Mouse (Mus musculus) limb, embryonic 10.5 days (tissue): ENCODE results near the gene Rps8. TPM values are rescaled to one million over a fixed set of nuclear protein-coding genes. Genes with fewer than 3 reads are reported as not detected.
"Not testable (repeated sequence)": the region's sequence is repeated elsewhere in the genome, so short reads cannot be mapped to it uniquely, and the experiment has no call there.

ENCODE experiments used
- DNase-seq: peaks from one replicate; pipeline ENCODE4 v3.0.0-alpha.2; 2017; ENCODE audit warnings: low spot score
- H3K27ac ChIP-seq: fragments of 300-500 bp; sonication (generic); 2 replicates; pipeline ENCODE4 v1.5.1; 2016; ENCODE audit warnings: mild to moderate bottlenecking
- H3K27me3 ChIP-seq: fragments of 300-500 bp; sonication (generic); 2 replicates; pipeline ENCODE4 v1.6.1; 2016; ENCODE audit warnings: low read depth, mild to moderate bottlenecking; ENCODE audit not compliant: poor library complexity, severe bottlenecking
- H3K36me3 ChIP-seq: fragments of 300-500 bp; sonication (generic); 2 replicates; pipeline ENCODE4 v1.6.1; 2016; ENCODE audit warnings: mild to moderate bottlenecking, moderate library complexity
- H3K4me1 ChIP-seq: fragments of 300-500 bp; sonication (generic); 2 replicates; pipeline ENCODE4 v1.6.1; 2016
- H3K4me3 ChIP-seq: fragments of 300-500 bp; sonication (generic); 2 replicates; pipeline ENCODE4 v1.5.1; 2016; ENCODE audit warnings: mild to moderate bottlenecking, moderate library complexity
- H3K9me3 ChIP-seq: fragments of 300-500 bp; sonication (generic); replicated peaks from 2 replicates; pipeline ENCODE4 v1.6.1; 2016; ENCODE audit warnings: mild to moderate bottlenecking
- WGBS: fragments of 180-500 bp; shearing (Covaris S2); methylation state at CpG from one replicate; pipeline ENCODE4 v1.1.7; 2016; 5-methylcytosine and 5-hydroxymethylcytosine counted together
- polyA plus RNA-seq: library from polyadenylated mRNA; unstranded; fragments of >200 nt; fragmentation: Nextera tagmentation; extraction: Ambion mirVana; gene quantifications from 2 replicates; pipeline ENCODE4 v1.2.1, GENCODE M21; 2016

Gene Rps8
- polyA plus RNA-seq: 842 and 1,039 TPM in 2 replicates

DNA sequence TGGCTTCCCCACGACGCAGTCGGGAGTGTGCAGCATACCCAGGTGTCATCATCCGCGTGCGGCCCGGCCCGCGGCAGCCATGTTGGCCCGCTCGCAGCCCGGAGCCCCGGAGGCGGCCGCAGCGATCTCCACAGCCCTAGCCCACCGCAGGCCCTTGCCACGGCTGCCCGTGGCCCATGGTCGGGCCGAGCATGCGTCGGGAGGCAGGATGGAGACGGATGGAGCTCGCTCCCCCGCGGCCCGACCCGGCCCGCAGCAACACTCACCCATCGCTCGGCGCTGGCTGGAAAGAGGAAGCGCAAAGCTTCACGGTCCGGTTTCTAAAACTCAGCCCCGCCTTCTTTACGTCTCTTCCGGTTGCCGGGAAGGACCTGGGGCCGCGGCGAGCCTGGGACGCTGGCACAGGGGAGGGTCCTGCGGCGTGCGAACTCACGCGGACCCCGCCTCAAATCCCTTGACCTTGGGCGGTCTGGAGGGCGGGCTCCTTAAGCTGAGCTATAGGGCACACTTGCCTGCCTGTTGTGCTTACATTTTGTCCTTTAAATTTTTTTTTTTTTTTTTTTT, at the start of gene Rps8:
Rps8 (minus strand) TSS at position 452 of the 564 bp plus-strand sequence.
- WGBS: under 1% methylated on average over 52 of the region's 52 CpGs
- H3K27me3 ChIP-seq: no peaks in the 10 kb centered on the region
- peaks cover 22% of the 10 kb centered on the region for H3K4me1 ChIP-seq
- H3K9me3 ChIP-seq: no peaks in the 10 kb centered on the region
- DNase-seq: peak; percentile 92
- H3K36me3 ChIP-seq: peaks cover 68% of the 10 kb centered on the region
- H3K27ac ChIP-seq: peak within 1 kb of the TSS; percentile 99
- peak within 1 kb of the TSS; percentile 94 for H3K4me3 ChIP-seq

DNA sequence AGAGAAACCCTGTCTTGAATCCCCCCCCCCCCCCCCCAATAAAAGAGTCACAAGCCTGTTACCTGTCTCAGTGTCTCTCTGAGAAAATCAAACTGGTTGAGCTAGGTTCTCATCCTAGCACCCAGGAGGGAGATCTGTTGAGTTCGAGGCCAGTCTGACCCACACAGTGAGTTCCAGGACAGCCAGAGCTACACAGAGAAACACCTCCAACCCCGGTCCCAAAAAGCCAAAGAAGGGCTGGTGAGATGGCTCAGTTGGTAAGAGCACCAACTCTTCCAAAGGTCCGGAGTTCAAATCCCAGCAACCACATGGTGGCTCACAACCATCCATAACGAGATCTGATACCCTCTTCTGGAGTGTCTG, 46.9 kb upstream of the Rps8 start:
- no peak for DNase-seq
- no peaks in the 10 kb centered on the region for H3K27me3 ChIP-seq
- H3K4me3 ChIP-seq: no peak overlapping the region
- H3K4me1 ChIP-seq: no peaks in the 10 kb centered on the region
- H3K9me3 ChIP-seq: no peaks in the 10 kb centered on the region
- peak overlapping the region; percentile 61 for H3K27ac ChIP-seq
- no peaks in the 10 kb centered on the region for H3K36me3 ChIP-seq
- WGBS: 62% methylated on average over 4 of the region's 4 CpGs

DNA sequence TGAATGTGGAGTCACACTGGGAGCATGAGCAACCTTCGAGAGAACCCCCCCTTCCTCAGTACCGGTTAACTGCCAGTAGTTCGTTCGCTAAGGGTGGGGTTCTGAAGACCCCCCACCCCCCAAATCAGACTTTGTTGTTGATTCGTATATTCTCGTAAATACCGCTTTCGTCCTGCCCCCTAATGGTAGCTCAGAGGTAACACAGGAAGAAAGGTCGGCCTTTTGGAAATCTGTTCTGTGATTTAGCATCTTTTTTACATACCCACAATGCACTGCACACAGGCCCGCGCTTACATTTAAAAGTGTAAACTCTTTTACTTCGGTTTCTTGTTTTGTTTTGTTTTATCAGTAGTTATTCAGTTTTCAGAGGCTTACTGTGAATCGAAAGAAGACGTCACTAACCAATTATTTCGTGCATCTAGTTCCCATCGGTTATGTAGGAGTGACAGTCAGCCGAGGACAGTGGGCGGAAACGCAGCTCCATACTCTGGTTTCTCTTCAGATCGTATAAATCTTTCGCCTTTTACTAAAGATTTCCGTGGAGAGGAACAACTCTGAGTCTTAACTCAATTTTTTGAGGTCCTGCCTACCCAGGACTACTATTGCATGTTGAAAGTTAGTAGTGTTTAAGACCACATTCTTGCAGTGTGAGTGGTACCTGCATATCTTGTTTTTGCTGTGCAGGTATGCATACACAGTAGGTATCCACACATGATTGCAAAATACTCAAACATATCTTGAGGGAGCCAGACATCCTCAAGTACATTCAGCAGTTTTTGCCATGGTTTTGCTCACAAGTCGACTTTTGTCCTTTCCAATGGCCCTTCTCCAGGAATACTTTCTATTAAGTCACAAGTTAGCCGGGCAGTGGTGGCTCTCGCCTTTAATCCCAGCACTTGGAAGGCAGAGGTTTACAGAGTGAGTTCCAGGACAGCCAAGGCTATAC, 46.3 kb upstream of the Rps8 start:
- Histone ChIP-seq H3K9me3 (no peaks in the 10 kb centered on the region), H3K4me3 (peak overlapping the region; percentile 44), H3K27ac (peak overlapping the region; percentile 92), H3K27me3 (no peaks in the 10 kb centered on the region), H3K36me3 (no peaks in the 10 kb centered on the region), H3K4me1 (no peaks in the 10 kb centered on the region)
- peak; percentile 53 for DNase-seq
- under 1% methylated on average over 25 of the region's 25 CpGs for WGBS

DNA sequence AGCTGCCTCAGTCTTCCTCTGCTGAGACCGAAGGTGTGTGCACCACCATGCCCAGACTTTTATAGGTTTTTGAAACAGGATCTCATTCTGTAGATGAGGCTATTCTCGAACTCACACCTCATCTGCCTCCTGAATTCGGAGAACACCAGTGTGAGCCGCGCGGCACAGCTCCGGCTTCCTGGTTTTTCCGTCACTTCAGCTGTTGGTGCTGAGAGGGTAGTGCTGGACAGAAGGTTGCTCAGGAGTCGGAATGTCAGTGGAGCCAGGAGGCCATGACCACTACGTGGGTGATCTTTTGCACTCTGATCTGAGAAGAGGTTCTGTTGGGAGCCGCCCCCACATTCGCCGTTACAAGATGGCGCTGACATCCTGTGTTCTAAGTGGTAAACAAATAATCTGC, 35.8 kb upstream of the Rps8 start:
- Histone ChIP-seq H3K27ac (no peak overlapping the region), H3K9me3 (no peaks in the 10 kb centered on the region), H3K36me3 (no peaks in the 10 kb centered on the region), H3K27me3 (no peaks in the 10 kb centered on the region), H3K4me1 (peaks cover 4% of the 10 kb centered on the region; the same call in 1 of the 2 replicates), H3K4me3 (no peak overlapping the region)
- WGBS: 96% methylated on average over 14 of the region's 14 CpGs
- no peak for DNase-seq

DNA sequence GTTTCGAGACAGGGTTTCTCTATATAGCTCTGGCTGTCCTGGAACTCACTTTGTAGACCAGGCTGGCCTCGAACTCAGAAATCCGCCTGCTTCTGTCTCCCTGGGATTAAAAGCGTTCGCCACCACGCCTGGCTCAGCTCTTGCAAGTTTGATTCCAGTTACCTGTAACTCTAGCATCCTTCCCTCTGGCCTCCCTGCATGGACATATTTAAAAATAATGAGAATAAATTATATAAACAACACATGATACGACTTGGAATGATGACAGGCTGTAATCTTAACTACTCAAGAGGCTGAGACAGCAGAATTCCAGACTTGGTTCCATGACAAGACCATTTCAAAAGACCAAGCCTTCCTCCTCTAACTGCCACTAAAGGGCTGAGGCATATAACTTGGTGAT, 34.6 kb upstream of the Rps8 start:
- H3K4me1 ChIP-seq: peaks cover 4% of the 10 kb centered on the region; the same call in 1 of the 2 replicates
- no peaks in the 10 kb centered on the region for H3K36me3 ChIP-seq
- H3K9me3 ChIP-seq: no peaks in the 10 kb centered on the region
- no peak overlapping the region; the same call in 1 of the 2 replicates for H3K27ac ChIP-seq
- H3K4me3 ChIP-seq: no peak overlapping the region
- DNase-seq: no peak
- WGBS: 75% methylated on average over 7 of the region's 7 CpGs
- H3K27me3 ChIP-seq: no peaks in the 10 kb centered on the region

DNA sequence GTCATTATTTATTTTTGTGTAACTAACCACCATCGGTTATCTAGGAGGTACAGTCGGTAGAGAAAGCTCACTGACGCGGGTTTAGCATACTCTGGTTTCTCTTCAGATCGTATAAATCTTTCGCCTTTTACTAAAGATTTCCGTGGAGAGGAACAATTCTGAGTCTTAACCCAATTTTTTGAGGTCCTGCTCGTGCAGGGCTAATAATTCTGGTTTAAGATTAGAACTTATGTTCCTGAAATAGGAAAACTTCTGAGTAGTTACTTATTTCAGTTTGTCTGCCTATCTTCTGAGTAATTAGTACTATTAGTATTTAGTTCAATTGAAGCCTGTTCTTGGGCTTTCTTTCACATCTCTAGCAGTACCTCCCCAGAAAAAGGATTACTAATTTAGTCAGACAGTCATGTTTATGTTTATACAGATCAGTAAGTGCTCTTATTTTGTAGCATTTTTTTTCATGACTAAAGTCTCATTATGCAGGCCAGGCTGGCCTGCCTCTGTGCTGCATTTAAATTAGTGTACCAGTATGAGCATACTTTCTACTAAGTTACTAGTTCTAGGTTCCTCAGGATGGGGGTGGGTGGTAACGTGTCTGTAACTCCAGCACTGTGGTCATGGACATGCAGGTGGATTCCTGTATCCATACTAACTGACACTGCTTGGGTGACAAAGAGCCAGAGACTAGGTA, 34.0 kb upstream of the Rps8 start:
- H3K27me3 ChIP-seq: no peaks in the 10 kb centered on the region
- H3K27ac ChIP-seq: peak overlapping the region; percentile 95
- H3K4me3 ChIP-seq: peak overlapping the region; percentile 48
- peak; percentile 68 for DNase-seq
- no peaks in the 10 kb centered on the region for H3K9me3 ChIP-seq
- no peaks in the 10 kb centered on the region for H3K36me3 ChIP-seq
- under 1% methylated on average over 9 of the region's 9 CpGs for WGBS
- H3K4me1 ChIP-seq: peaks cover 4% of the 10 kb centered on the region; the same call in 1 of the 2 replicates

DNA sequence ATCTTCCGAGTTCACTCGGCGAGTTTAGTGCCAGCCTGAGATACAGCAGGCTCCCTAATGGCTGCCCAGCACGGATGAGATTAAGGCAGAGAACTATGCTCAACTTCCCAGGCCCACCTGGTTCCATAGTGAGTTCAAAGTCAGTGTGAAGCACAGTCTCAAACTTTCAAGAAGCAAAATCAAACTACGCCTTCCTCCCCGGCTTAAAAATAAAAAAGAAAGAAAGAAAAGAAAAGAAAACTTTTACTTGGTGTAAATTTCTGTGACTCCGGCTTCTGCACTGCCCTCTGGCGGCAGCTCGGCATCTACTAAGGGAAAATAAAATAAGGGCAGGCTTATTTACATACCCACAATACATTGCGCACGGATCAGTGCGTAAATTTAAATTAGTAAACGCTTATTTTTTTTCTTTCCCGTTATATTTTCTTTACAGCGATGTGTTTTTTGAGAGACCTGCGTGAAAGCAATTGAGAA, 33.4 kb upstream of the Rps8 start:
- 3% methylated on average over 16 of the region's 16 CpGs for WGBS
- no peaks in the 10 kb centered on the region for H3K9me3 ChIP-seq
- H3K4me3 ChIP-seq: peak overlapping the region; percentile 48
- DNase-seq: peak; percentile 83
- no peaks in the 10 kb centered on the region for H3K27me3 ChIP-seq
- H3K4me1 ChIP-seq: peaks cover 4% of the 10 kb centered on the region; the same call in 1 of the 2 replicates
- H3K36me3 ChIP-seq: no peaks in the 10 kb centered on the region
- H3K27ac ChIP-seq: peak overlapping the region; percentile 95

DNA sequence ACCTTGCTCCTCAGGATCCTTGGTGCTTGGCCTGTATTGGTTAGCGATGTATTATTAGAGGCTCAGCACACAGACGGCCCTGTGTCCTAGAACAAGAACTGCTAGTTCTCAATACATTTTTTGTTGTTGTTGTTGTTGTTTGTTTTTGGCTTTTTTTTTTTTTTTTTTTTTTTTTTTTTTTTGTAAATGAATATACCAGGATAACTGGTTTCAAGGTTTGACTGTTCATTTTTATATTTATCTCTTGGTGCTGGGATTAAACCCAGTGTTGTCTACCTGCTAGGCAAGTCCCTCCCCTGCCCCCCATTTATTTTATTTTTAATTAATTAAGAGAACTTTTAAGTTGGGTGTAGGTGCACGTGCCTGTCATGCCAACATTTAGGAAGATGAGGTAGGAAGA, 32.9 kb upstream of the Rps8 start:
- peak overlapping the region; percentile 48 for H3K4me3 ChIP-seq
- H3K4me1 ChIP-seq: peaks cover 4% of the 10 kb centered on the region; the same call in 1 of the 2 replicates
- H3K36me3 ChIP-seq: no peaks in the 10 kb centered on the region
- no peak for DNase-seq
- peak overlapping the region; percentile 95 for H3K27ac ChIP-seq
- WGBS: 56% methylated on average over 3 of the region's 3 CpGs
- no peaks in the 10 kb centered on the region for H3K27me3 ChIP-seq
- H3K9me3 ChIP-seq: no peaks in the 10 kb centered on the region

DNA sequence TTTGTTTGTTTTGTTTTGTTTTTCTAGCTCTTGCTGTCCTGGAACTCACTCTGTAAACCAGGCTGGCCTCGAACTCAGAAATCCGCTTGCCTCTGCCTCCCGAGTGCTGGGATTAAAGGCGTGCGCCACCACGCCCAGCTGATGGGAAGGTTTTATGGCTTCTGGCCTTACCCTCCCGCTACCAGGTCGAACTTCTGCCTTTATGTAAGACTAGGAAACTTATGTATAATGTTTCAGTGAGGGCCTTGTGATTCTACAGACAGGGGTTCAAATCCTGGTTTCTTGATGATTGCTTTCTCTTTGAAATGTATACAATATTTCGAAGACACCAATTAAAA, 26.7 kb upstream of the Rps8 start:
- not testable (repeated sequence) for H3K9me3 ChIP-seq, H3K27me3 ChIP-seq, DNase-seq
- H3K27ac ChIP-seq: peak overlapping the region; percentile 91
- peaks cover 11% of the 10 kb centered on the region for H3K4me1 ChIP-seq
- peaks cover 28% of the 10 kb centered on the region for H3K36me3 ChIP-seq
- peak overlapping the region; percentile 88 for H3K4me3 ChIP-seq
- WGBS: 12% methylated on average over 9 of the region's 9 CpGs

DNA sequence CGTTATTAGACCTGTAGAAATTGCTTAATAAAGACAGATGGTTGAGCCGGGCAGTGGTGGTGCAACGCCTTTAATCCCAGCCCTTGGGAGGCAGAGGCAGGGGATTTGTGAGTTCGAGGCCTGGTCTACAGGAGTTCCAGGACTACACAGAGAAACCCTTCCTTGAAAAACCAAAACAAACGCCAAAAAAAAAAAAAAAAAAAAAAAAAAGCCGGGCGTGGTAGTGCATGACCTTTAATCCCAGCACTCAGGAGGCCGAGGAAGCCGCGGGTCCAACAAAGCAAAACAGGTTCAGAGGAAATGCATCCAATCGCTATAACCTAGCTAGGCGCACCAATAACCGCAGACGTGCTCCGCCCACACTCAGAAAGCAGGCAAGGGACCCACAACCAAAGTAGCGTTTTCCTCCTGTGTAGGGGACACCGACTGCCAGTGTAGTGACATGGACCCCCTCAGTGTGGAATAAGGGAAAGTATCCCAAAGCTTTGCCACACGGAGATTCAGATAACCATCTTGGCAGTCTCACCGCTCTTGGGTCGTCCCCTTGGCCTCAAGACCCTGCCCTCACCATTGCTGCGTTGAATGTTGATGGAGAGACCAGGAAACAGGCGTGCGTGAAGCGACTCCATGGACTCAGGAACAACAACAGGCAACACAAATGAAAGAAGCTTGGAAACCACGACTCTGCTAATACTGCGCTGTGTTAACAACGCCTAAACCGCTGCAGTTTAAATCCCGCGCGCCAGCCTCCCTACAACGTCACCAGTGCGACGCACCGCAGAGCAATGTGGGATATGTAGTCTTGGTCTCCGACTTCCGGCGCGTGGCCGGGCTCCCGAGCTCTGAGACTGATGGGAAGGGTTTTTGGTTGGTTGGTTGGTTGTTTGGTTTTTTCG, 26.1 kb upstream of the Rps8 start, which contains the start of gene Kif2c:
Kif2c (minus strand) TSS at position 777 of the 896 bp plus-strand sequence.
- H3K4me3 ChIP-seq: peak within 1 kb of the TSS; percentile 88
- no peaks in the 10 kb centered on the region for H3K9me3 ChIP-seq
- peaks cover 11% of the 10 kb centered on the region for H3K4me1 ChIP-seq
- no peaks in the 10 kb centered on the region for H3K27me3 ChIP-seq
- 1% methylated on average over 42 of the region's 42 CpGs for WGBS
- peaks cover 34% of the 10 kb centered on the region for H3K36me3 ChIP-seq
- peak; percentile 93 for DNase-seq
- H3K27ac ChIP-seq: peak within 1 kb of the TSS; percentile 91

DNA sequence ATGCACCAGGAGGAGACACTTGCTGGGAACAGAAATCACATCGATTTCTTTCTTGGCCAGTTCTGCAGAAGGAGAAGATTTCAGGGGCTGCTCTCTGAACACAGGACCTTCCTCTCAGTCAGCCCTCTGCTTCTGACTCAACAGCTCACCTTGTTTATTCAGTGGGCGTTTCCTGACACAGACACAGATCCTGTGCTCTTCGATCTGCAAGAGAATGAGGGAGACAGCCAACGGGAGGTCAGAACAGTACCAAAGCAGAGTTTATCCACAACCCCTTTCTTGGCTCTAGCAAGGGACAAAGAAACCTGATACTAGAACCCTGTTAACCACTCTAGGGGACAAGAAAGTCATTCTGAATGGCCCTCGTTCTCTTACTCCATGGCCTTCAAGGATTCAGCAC, 13.9 kb upstream of the Rps8 start:
- Histone ChIP-seq H3K9me3 (no peaks in the 10 kb centered on the region), H3K36me3 (peaks cover 100% of the 10 kb centered on the region), H3K4me3 (no peak overlapping the region), H3K27me3 (no peaks in the 10 kb centered on the region), H3K4me1 (no peaks in the 10 kb centered on the region), H3K27ac (no peak overlapping the region)
- 93% methylated on average over 5 of the region's 5 CpGs for WGBS
- DNase-seq: no peak

DNA sequence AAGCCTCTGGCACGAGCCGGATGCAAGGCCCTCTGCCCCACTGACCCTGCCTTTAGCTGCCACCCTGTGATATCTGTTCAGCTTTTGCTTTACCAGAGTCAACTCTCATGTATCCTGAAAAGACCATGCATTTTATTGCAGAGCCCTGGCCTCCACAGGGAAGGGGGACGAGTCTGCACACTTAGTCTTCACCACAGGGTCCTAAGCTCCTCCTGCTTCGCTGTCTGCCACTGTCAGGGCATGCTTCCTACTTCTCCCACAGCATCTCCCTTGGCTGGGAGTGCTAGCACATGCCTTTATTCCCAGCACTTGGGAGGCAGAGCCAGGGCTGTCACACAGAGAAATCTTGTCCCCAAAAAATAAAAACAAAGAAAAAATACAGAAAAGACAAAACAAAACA, 5.1 kb upstream of the Rps8 start:
- no peak for DNase-seq
- H3K4me3 ChIP-seq: no peak overlapping the region
- no peaks in the 10 kb centered on the region for H3K27me3 ChIP-seq
- peaks cover 78% of the 10 kb centered on the region for H3K36me3 ChIP-seq
- H3K9me3 ChIP-seq: no peaks in the 10 kb centered on the region
- H3K27ac ChIP-seq: no peak overlapping the region
- 69% methylated on average over 4 of the region's 4 CpGs for WGBS
- no peaks in the 10 kb centered on the region for H3K4me1 ChIP-seq
